Mouse (Mus musculus): ENCODE measurements around the gene BC051019. TPM values are rescaled to one million over a fixed set of nuclear protein-coding genes. Genes with fewer than 3 reads are reported as not detected.

Gene BC051019
- polyA plus RNA-seq, 1 experiment from 2014 or later: 0.17 TPM

DNA sequence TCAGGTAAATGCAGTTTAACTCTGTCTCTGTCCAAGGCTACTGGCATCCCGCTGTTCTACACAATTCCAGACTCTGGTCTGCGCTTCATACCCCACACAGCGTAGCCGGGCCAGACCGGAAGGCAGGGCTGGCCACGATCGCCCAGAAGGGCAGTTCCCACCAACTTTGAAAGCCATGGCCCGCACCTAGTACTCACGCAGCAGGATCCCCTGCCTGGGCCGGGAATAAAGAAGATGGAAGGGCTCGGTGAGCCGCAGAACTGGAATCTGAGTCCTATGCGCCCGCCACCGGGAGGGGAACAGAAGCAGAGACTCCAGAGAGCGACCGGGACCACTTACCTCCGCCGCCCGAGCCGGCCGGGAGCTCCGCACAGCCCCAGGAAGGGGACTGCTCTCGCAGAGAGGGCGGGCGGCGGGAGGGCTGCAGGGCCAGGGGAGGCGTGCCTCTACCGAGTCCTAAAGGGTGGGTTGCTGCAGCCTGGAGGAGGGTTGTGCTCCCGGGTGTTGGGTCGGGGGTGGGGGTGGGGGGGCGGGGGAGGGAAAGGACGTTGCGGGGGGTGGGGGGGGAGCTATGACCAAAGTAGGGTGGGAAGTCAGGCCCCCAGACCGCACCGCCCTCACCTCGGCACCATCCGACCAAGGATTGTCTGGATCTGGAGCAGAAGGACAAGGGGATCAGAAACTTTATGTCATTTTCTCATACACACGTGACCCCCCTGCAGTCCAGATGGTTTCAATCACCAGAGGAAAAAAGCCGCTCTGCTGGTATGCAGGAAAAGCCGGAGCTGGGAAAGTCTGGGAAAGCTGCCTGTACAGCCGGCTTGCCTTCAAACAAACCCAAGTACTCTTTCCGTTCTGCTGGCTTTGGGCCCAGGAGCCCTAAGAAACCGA, 51.8 kb downstream of the BC051019 start:
- under 1% methylated on average over 43 of the region's 44 CpGs for WGBS
- Histone ChIP-seq H3K4me1 (peaks cover 46% of the 10 kb centered on the region), H3K9me3 (no peaks in the 10 kb centered on the region), H3K27ac (replicated peaks) (peak overlapping the region; percentile 93), H3K27me3 (replicated peaks; ENCODE audit: low read depth, poor library complexity, severe bottlenecking) (no peaks in the 10 kb centered on the region), H3K36me3 (replicated peaks) (0 out of 2 replicates have a peak, but pooled peaks cover 5% of the 10 kb centered on the region), H3K4me3 (peak overlapping the region; percentile 67)
- DNase-seq (ENCODE audit: low spot score): peak; percentile 90

DNA sequence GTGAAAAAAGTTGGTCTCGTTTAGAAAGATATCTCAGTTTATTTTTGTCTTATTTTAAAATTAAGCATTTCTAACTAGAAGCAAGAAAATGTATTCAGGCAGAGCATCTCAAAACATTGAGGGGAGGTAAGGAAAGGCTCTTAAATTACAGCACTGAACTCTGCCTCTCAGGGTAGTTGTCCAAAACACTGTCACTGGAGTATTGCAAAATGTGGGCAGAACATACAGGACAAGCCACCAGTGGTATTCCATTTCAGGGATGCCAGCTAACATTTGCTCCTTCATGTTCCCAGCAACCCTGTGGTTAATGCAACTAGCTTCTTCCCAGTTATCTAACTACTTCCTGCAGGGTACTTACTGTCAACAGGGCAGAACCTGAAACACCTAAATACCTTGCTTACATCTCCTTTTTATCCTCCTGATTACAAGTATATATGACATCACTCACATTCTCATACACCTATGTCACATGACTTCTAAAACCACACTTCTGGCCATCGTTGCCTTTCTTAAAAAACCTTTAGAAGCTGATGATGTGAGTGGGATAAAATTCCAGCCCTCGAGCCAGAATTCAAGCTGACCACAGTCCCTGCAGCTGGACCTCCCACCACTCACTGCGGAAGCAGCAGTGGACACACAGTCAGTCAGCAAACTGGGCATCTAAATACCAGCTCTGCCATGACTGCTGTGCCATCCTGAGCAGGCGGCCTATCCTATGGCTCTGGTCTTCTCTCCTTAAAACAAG, 54.1 kb downstream of the BC051019 start:
- Histone ChIP-seq H3K27ac (replicated peaks) (no peak overlapping the region), H3K4me3 (peak overlapping the region; percentile 67; the same call in 1 of the 2 replicates), H3K4me1 (peaks cover 46% of the 10 kb centered on the region), H3K36me3 (replicated peaks) (peaks cover 5% of the 10 kb centered on the region; the same call in 1 of the 2 replicates), H3K9me3 (no peaks in the 10 kb centered on the region), H3K27me3 (replicated peaks; ENCODE audit: low read depth, poor library complexity, severe bottlenecking) (no peaks in the 10 kb centered on the region)
- WGBS: 78% methylated on average over 5 of the region's 5 CpGs
- DNase-seq (ENCODE audit: low spot score): no peak

DNA sequence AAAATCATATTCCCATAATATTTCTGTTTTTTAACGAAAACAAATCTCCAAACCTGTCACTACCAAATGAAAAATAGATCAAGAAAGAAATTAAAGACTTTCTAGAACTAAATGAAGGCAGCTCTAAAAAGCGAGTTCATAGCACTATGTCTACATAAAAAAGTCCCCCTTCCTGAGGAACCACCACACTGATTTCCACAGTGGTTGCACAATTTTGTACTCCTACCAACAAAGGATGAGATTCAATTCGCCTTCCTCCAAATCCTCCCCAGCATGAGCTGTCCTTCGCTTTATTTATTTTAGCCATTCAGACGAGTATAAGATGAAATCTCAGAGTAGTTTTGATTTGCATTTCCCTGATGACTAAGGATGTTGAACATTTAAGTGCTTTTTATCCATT, 57.0 kb downstream of the BC051019 start:
- WGBS: 87% methylated on average over 5 of the region's 5 CpGs
- no peak overlapping the region for H3K4me3 ChIP-seq
- peaks cover 5% of the 10 kb centered on the region; the same call in 1 of the 2 replicates for H3K36me3 ChIP-seq (replicated peaks)
- peaks cover 29% of the 10 kb centered on the region for H3K4me1 ChIP-seq
- no peaks in the 10 kb centered on the region for H3K27me3 ChIP-seq (replicated peaks; ENCODE audit: low read depth, poor library complexity, severe bottlenecking)
- no peak for DNase-seq (ENCODE audit: low spot score)
- no peak overlapping the region for H3K27ac ChIP-seq (replicated peaks)
- H3K9me3 ChIP-seq: no peaks in the 10 kb centered on the region

DNA sequence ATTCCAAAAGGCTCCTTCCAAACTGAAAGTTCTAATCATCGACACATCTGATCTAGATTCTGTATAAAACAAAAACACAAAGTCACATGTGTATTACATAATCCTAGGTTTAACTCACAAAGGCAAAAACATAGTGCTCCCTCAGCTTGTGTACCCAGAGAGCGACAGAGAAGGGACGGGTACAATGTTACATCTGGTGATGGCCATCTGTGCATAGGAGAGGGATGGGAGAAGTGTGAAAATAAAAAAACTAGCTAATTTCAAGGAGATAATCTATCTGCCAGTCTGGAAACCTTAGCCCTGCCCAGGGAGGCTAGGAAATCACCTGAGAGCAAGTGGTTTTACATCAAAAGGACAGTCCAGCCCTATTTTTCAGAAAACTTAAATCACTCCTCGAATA, 61.0 kb downstream of the BC051019 start:
- Histone ChIP-seq H3K4me3 (no peak overlapping the region), H3K9me3 (no peaks in the 10 kb centered on the region), H3K36me3 (replicated peaks) (no peaks in the 10 kb centered on the region; the same call in 1 of the 2 replicates), H3K27me3 (replicated peaks; ENCODE audit: low read depth, poor library complexity, severe bottlenecking) (no peaks in the 10 kb centered on the region), H3K27ac (replicated peaks) (no peak overlapping the region), H3K4me1 (peaks cover 14% of the 10 kb centered on the region)
- WGBS: 83% methylated on average over 4 of the region's 4 CpGs
- no peak for DNase-seq (ENCODE audit: low spot score)

Other genes starting within 250 kb of the BC051019 start
- gene Trim66, start 215.7 kb downstream of the BC051019 start, polyA plus RNA-seq (2016; fragmentation: Nextera tagmentation; extraction: Ambion mirVana): 0.15 and 0.22 TPM in 2 replicates
- gene Rpl27a, start 204.7 kb downstream of the BC051019 start, polyA plus RNA-seq (2016; fragmentation: Nextera tagmentation; extraction: Ambion mirVana): 132 and 136 TPM in 2 replicates
- 41.7 and 46.4 TPM in 2 replicates for gene St5, start 20.2 kb downstream of the BC051019 start, polyA plus RNA-seq (2016; fragmentation: Nextera tagmentation; extraction: Ambion mirVana)
- 24.4 and 24.8 TPM in 2 replicates for gene Akip1, start 20.2 kb downstream of the BC051019 start, polyA plus RNA-seq (2016; fragmentation: Nextera tagmentation; extraction: Ambion mirVana)
- not detected in 2 replicates for gene Ascl3, start 7.9 kb upstream of the BC051019 start, polyA plus RNA-seq (2016; fragmentation: Nextera tagmentation; extraction: Ambion mirVana)
- 26.2 and 27.5 TPM in 2 replicates for gene Tmem9b, start 29.0 kb upstream of the BC051019 start, polyA plus RNA-seq (2016; fragmentation: Nextera tagmentation; extraction: Ambion mirVana)
- 0.15 and 0.25 TPM in 2 replicates for gene Nrip3, start 58.2 kb upstream of the BC051019 start, polyA plus RNA-seq (2016; fragmentation: Nextera tagmentation; extraction: Ambion mirVana)
- 0.77 and 4.1 TPM in 2 replicates for gene Scube2, start 141.8 kb upstream of the BC051019 start, polyA plus RNA-seq (2016; fragmentation: Nextera tagmentation; extraction: Ambion mirVana)
- gene Dennd5a, start 236.6 kb upstream of the BC051019 start, polyA plus RNA-seq (2016; fragmentation: Nextera tagmentation; extraction: Ambion mirVana): 28.2 and 33.3 TPM in 2 replicates

All from embryonic facial prominence, embryonic 10.5 days (tissue).